Mouse (Mus musculus) hindbrain, embryonic 15.5 days (tissue): ENCODE data around the gene Sae1. TPM values are rescaled to one million over a fixed set of nuclear protein-coding genes. Genes with fewer than 3 reads are reported as not detected.
"Not testable (repeated sequence)": the region's sequence is repeated elsewhere in the genome, so short reads cannot be mapped to it uniquely, and the experiment has no call there.

Experiments
- ATAC-seq: fragments of 200-750 bp; cut with Nextera tagmentation; 2 replicates; pipeline ENCODE4 v1.8.0; 2017; ENCODE audit warnings: low read depth, moderate number of reproducible peaks, moderate TSS enrichment; ENCODE audit not compliant: low FRiP score
- H3K27ac ChIP-seq: fragments of 300-500 bp; sonication (generic); replicated peaks from 2 replicates; pipeline ENCODE4 v1.5.1; 2015; ENCODE audit warnings: mild to moderate bottlenecking, inconsistent platforms
- H3K27me3 ChIP-seq: fragments of 300-500 bp; sonication (generic); 2 replicates; pipeline ENCODE4 v1.6.1; 2015; ENCODE audit warnings: control low read depth, inconsistent platforms
- H3K36me3 ChIP-seq: fragments of 300-500 bp; sonication (generic); 2 replicates; pipeline ENCODE4 v1.6.1; 2015; ENCODE audit warnings: control low read depth, inconsistent platforms
- H3K4me1 ChIP-seq: fragments of 300-500 bp; sonication (generic); replicated peaks from 2 replicates; pipeline ENCODE4 v1.6.1; 2015; ENCODE audit warnings: control low read depth, inconsistent platforms
- H3K4me2 ChIP-seq: fragments of 300-500 bp; sonication (generic); 2 replicates; pipeline ENCODE4 v1.6.1; 2015; ENCODE audit warnings: moderate library complexity, mild to moderate bottlenecking, inconsistent platforms
- H3K4me3 ChIP-seq: fragments of 300-500 bp; sonication (generic); 2 replicates; pipeline ENCODE4 v1.5.1; 2015; ENCODE audit warnings: mild to moderate bottlenecking, inconsistent platforms
- H3K9ac ChIP-seq: fragments of 300-500 bp; sonication (generic); 2 replicates; pipeline ENCODE4 v1.6.1; 2015; ENCODE audit warnings: inconsistent platforms
- H3K9me3 ChIP-seq: fragments of 300-500 bp; sonication (generic); 2 replicates; pipeline ENCODE4 v1.6.1; 2016; ENCODE audit warnings: control low read depth, inconsistent platforms
- WGBS: fragments of 180-500 bp; shearing (Covaris S2); methylation state at CpG from one replicate; pipeline ENCODE4 v1.1.7; 2015; 5-methylcytosine and 5-hydroxymethylcytosine counted together
- polyA plus RNA-seq: library from polyadenylated mRNA; unstranded; fragments of >200 nt; fragmentation: Nextera tagmentation; extraction: Ambion mirVana; gene quantifications from 2 replicates; pipeline ENCODE4 v1.2.1, GENCODE M21; 2015

Gene Sae1
- polyA plus RNA-seq, 1 experiment from 2014 or later, result 261 TPM

DNA sequence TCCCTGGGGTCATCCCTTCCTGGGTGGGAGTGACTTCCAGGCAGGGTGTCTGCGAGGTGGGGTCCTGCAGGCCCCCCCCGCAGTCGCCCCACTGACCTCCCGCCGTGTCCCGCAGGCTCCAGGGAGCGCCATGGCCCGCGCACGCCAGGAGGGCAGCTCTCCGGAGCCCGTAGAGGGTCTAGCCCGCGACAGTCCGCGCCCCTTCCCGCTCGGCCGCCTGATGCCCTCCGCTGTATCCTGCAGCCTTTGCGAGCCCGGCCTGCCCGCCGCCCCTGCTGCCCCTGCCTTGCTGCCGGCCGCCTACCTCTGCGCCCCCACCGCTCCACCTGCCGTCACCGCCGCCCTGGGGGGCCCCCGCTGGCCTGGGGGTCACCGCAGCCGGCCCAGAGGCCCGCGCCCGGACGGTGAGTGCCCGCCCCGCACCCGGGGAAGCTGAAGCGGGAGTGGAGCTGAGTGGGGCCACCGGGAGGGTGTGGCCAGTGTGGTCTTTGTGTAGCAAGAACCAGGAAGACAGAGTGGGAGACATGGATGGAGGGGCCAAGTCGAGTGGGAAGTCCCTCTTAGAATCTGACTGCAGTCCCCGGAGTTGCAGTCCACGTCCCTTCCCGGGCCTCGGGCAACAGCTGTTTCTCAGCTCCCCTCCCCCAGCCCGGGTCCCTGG lies 75.5 kb downstream of the Sae1 start:
- Histone ChIP-seq H3K27me3 (no peaks in the 10 kb centered on the region), H3K9ac (peak overlapping the region; percentile 73), H3K4me2 (peak overlapping the region; percentile 99), H3K36me3 (no peaks in the 10 kb centered on the region), H3K4me1 (peaks cover 58% of the 10 kb centered on the region), H3K4me3 (peak overlapping the region; percentile 60), H3K27ac (peak overlapping the region; percentile 71), H3K9me3 (no peaks in the 10 kb centered on the region)
- no peak for ATAC-seq
- under 1% methylated on average over 38 of the region's 49 CpGs for WGBS

- no peaks in the 10 kb centered on the region for H3K9me3 ChIP-seq
- H3K27me3 ChIP-seq, result no peaks in the 10 kb centered on the region
- peak overlapping the region; percentile 73 for H3K9ac ChIP-seq
- peak overlapping the region; percentile 99 for H3K4me2 ChIP-seq
- H3K36me3 ChIP-seq, result no peaks in the 10 kb centered on the region
- peak overlapping the region; percentile 60 for H3K4me3 ChIP-seq
- whole genome bisulfite sequencing, result 2% methylated on average over 14 of the region's 14 CpGs
- peak overlapping the region; percentile 71 for H3K27ac ChIP-seq
- no peak for ATAC-seq
- H3K4me1 ChIP-seq, result peaks cover 58% of the 10 kb centered on the region
Observed at GRCm38 (mm10) chr7:16311453-16312004, 76.1 kb downstream of the Sae1 start.

DNA sequence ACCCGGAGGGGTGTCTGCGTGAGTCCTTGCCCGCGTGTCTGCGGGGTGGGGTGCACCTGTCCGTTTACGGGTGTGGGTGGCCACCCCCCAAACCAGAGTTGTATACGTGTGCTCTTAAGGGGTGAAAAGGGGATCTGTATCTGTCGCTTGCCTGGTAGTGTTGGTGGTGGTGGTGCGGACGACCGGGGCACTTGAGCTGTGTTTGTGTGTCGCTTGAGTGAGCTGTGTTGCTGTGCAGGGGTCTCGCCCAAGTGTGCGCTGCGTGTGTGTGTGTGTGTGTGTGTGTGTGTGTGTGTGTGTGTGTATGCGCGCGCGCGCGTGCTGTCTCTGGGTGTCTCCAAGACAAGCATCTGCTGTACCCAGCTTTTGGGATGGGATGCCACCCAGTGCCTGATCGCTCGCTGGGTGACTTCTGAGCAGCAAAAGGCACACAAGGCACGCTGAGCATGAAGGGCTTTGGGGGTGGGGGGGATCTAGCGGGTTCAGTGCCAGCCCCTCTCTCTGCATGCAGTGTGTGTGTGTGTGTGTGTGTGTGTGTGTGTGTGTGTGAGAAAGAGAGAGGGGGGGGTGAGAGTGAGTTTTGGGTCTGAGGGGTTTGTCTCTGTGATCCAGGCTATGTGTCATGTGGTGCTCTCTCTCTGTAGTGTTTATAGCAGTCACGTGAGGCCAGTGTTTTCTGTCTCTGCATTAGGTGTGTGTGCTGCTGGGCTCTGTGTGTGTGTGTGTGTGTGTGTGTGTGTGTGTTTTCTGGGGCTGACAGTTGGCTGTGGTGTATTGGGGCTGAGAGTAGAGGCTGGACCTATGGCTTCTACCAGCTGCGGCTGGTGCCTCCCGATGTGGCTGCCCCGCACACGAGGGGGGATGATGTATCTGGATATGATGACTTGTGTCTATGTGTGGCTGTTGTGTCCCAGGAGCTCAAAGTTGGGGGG lies 76.8 kb downstream of the Sae1 start:
- H3K27me3 ChIP-seq, result no peaks in the 10 kb centered on the region
- H3K9me3 ChIP-seq, result no peaks in the 10 kb centered on the region
- no peaks in the 10 kb centered on the region for H3K36me3 ChIP-seq
- peak overlapping the region; percentile 73 for H3K9ac ChIP-seq
- H3K4me2 ChIP-seq, result peak overlapping the region; percentile 99
- peak overlapping the region; percentile 60 for H3K4me3 ChIP-seq
- peak; percentile 17; the same call in 1 of the 2 replicates for ATAC-seq
- peaks cover 58% of the 10 kb centered on the region for H3K4me1 ChIP-seq
- H3K27ac ChIP-seq, result peak overlapping the region; percentile 71
- under 1% methylated on average over 31 of the region's 31 CpGs for WGBS

GRCm38 (mm10) chr7:16310020-16310520 lies 77.5 kb downstream of the Sae1 start:
- H3K4me1 ChIP-seq, result peaks cover 58% of the 10 kb centered on the region

GRCm38 (mm10) chr7:16309318-16310019 lies 78.1 kb downstream of the Sae1 start:
- H3K4me1 ChIP-seq, result peaks cover 55% of the 10 kb centered on the region

More at GRCm38 (mm10) chr7:16310020-16310520, 77.5 kb downstream of the Sae1 start:
- Histone ChIP-seq H3K4me2 (peak overlapping the region; percentile 99), H3K9me3 (no peaks in the 10 kb centered on the region), H3K27me3 (no peaks in the 10 kb centered on the region), H3K36me3 (no peaks in the 10 kb centered on the region), H3K9ac (peak overlapping the region; percentile 55), H3K27ac (peak overlapping the region; percentile 71), H3K4me3 (peak overlapping the region; percentile 60)
- peak; percentile 2; the same call in 1 of the 2 replicates for ATAC-seq
- under 1% methylated on average over 25 of the region's 56 CpGs for WGBS

DNA sequence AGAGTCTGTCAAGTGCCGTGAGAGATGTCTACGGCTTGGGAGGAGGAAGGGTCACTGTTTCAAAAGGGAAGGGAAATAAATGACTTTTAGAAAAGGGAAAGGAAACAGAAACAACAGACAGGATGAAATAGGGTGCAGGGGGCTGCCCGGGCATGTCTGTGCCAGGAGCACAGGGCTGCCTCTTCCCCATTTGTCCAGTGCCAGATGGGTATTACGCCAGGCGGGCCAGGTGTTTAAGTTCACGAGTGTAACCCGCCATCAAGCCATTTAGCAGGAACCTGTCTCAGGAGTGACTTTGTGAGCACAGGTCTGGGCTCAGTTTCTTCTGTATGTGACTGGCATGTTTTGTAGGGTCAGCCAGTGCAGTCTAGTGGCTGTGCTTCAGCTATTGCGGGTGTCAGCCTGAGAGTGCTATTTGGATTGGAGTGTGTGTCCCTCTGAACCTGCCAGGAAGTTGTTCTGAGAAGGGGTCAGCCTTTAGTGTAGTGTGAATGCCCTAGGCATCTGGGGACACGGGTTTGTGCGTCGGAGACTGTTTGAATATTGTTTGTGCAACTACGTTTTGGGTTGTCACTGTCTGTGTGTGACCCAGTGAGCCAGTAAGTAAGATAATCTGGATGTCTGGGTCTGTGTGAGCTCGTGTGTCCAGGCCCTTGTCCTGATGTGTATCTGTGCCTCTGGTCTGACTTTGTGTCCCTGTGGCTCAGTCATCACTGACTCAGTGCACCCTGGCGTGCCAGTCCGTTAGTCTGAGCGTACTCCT lies 78.9 kb downstream of the Sae1 start:
- H3K4me1 ChIP-seq, result peaks cover 49% of the 10 kb centered on the region
- H3K4me3 ChIP-seq, result peak overlapping the region; percentile 60
- H3K4me2 ChIP-seq, result peak overlapping the region; percentile 99
- ATAC-seq, result no peak
- H3K9me3 ChIP-seq, result no peaks in the 10 kb centered on the region
- H3K27me3 ChIP-seq, result no peaks in the 10 kb centered on the region
- peak overlapping the region; percentile 71 for H3K27ac ChIP-seq
- no peaks in the 10 kb centered on the region for H3K36me3 ChIP-seq
- WGBS, result 38% methylated on average over 16 of the region's 16 CpGs
- peak overlapping the region; percentile 55; the same call in 1 of the 2 replicates for H3K9ac ChIP-seq

More at GRCm38 (mm10) chr7:16309318-16310019, 78.1 kb downstream of the Sae1 start:
- no peaks in the 10 kb centered on the region for H3K36me3 ChIP-seq
- H3K9ac ChIP-seq, result peak overlapping the region; percentile 55
- no peaks in the 10 kb centered on the region for H3K9me3 ChIP-seq
- H3K27ac ChIP-seq, result peak overlapping the region; percentile 71
- WGBS, result under 1% methylated on average over 60 of the region's 61 CpGs
- peak overlapping the region; percentile 99 for H3K4me2 ChIP-seq
- ATAC-seq, result peak; percentile 12
- H3K4me3 ChIP-seq, result peak overlapping the region; percentile 60
- no peaks in the 10 kb centered on the region for H3K27me3 ChIP-seq

DNA sequence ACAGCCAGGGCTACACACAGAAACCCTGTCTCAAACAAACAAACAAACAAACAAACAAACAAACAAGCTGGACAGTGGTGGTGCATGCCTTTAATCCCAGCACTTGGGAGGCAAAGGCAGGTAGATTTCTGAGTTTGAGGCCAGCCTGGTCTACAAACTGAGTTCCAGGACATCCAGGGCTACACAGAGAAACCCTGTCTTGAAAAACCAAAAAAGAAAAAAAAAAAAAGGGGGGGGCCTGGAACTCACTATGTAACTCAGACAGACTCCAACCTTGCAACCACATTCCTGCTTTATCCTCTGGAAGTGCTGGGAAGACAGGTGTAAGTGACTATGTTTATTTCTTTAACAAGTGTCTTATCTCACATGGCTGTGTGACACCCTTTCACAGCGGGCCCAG lies 79.5 kb downstream of the Sae1 start, which contains the start of gene Bbc3:
TSS of gene Bbc3 (plus strand) at position 301 of the 400 bp plus-strand sequence.
- H3K9ac ChIP-seq, result peak within 1 kb of the TSS; percentile 55
- H3K4me1 ChIP-seq, result peaks cover 43% of the 10 kb centered on the region
- not testable (repeated sequence) for H3K27me3 ChIP-seq, H3K9me3 ChIP-seq, H3K36me3 ChIP-seq, ATAC-seq
- 58% methylated on average over 1 of the region's 1 CpGs for WGBS
- H3K4me3 ChIP-seq, result peak within 1 kb of the TSS; percentile 60
- H3K4me2 ChIP-seq, result peak within 1 kb of the TSS; percentile 99
- H3K27ac ChIP-seq, result peak within 1 kb of the TSS; percentile 71

DNA sequence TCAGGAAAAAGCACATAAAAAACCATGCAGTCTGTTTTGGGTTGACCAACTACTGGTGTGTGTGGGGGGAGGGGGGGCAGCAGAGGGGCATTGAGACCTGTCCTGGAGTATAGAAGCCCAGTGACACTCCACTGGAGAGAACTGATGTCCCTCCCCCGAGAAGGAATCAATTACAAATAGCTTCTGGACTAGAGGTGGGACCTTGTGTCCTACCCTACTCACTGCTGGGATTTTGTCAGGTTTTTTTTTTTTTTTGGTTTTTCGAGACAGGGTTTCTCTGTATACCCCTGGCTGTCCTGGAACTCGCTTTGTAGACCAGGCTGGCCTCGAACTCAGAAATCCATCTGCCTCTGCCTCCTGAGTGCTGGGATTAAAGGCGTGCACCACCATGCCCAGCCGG lies 80.5 kb downstream of the Sae1 start:
- H3K4me3 ChIP-seq, H3K36me3 ChIP-seq, H3K9ac ChIP-seq, H3K27ac ChIP-seq, H3K9me3 ChIP-seq, ATAC-seq, H3K27me3 ChIP-seq, H3K4me2 ChIP-seq: not testable (repeated sequence)
- WGBS, result 84% methylated on average over 6 of the region's 6 CpGs
- peaks cover 33% of the 10 kb centered on the region for H3K4me1 ChIP-seq

- no peaks in the 10 kb centered on the region for H3K36me3 ChIP-seq
- no peaks in the 10 kb centered on the region for H3K27me3 ChIP-seq
- H3K9me3 ChIP-seq, result no peaks in the 10 kb centered on the region
- peak overlapping the region; percentile 93 for H3K4me2 ChIP-seq
- peak; percentile 94 for ATAC-seq
- peak overlapping the region; percentile 46 for H3K9ac ChIP-seq
- peaks cover 46% of the 10 kb centered on the region for H3K4me1 ChIP-seq
- WGBS, result under 1% methylated on average over 50 of the region's 52 CpGs
- H3K27ac ChIP-seq, result peak overlapping the region; percentile 79
- peak overlapping the region; percentile 55 for H3K4me3 ChIP-seq
Observed at GRCm38 (mm10) chr7:16299419-16300035, 88.1 kb downstream of the Sae1 start.

DNA sequence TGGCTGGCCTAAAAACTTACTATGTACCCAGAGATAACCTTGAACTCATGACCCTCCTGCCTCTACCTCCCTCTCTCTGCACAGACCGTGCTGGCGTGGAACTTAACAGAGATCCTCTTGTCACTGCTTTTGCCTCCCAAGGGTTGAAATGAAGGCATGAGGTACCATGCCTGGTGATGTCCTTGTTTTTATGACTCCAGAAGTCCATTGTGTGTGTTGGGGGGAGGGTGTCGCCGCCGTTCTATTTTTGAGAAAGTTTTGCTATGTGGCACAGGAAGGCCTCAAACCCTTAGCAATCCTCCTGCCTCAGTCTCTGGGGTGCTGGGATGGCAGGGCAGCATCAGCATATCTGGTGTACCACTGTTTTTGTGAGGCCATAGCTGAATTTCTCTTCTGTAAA lies 88.7 kb downstream of the Sae1 start:
- no peaks in the 10 kb centered on the region for H3K27me3 ChIP-seq
- H3K4me2 ChIP-seq, result peak overlapping the region; percentile 93
- H3K9ac ChIP-seq, result no peak overlapping the region; the same call in 1 of the 2 replicates
- H3K4me1 ChIP-seq, result peaks cover 46% of the 10 kb centered on the region
- H3K27ac ChIP-seq, result peak overlapping the region; percentile 79
- H3K4me3 ChIP-seq, result peak overlapping the region; percentile 55
- ATAC-seq, result no peak
- H3K36me3 ChIP-seq, result no peaks in the 10 kb centered on the region
- WGBS, result 76% methylated on average over 5 of the region's 5 CpGs
- no peaks in the 10 kb centered on the region for H3K9me3 ChIP-seq
